Mouse (Mus musculus): ENCODE data around the gene Laptm4a. TPM values are rescaled to one million over a fixed set of nuclear protein-coding genes. Genes with fewer than 3 reads are reported as not detected.
A peak's percentile ranks its signal among the peaks of the same experiment; 100 is the strongest.

The Laptm4a gene
- polyA plus RNA-seq, 1 experiment from 2014 or later = 129 TPM

GRCm38 (mm10) chr12:8884426-8885145 is 36.9 kb upstream of the Laptm4a start:
- Histone ChIP-seq H3K4me2 (no peak overlapping the region), H3K9me3 (ENCODE audit: control insufficient read depth, low read length) (no peaks in the 10 kb centered on the region), H3K27me3 (replicated peaks; ENCODE audit: control insufficient read depth, insufficient read depth, low read length) (0 out of 2 replicates have a peak, but pooled peaks cover 2% of the 10 kb centered on the region), H3K4me3 (ENCODE audit: low read depth, low read length) (no peak overlapping the region), H3K4me1 (replicated peaks; ENCODE audit: control insufficient read depth, insufficient read depth, low read length) (no peaks in the 10 kb centered on the region), H3K36me3 (ENCODE audit: control insufficient read depth, insufficient read depth, low read length) (no peaks in the 10 kb centered on the region), H3K9ac (ENCODE audit: low read depth, low read length) (no peak overlapping the region), H3K27ac (ENCODE audit: low read depth, low read length) (no peak overlapping the region)
- DNase-seq (ENCODE audit: low spot score) (no peak), ATAC-seq (replicated peaks; ENCODE audit: low FRiP score) (no peak)
- WGBS = 31% methylated on average over 13 of the region's 13 CpGs

- Histone ChIP-seq H3K4me2 (no peak overlapping the region), H3K4me1 (replicated peaks; ENCODE audit: control insufficient read depth, insufficient read depth, low read length) (no peaks in the 10 kb centered on the region), H3K27ac (ENCODE audit: low read depth, low read length) (no peak overlapping the region), H3K4me3 (ENCODE audit: low read depth, low read length) (no peak overlapping the region), H3K27me3 (replicated peaks; ENCODE audit: control insufficient read depth, insufficient read depth, low read length) (0 out of 2 replicates have a peak, but pooled peaks cover 2% of the 10 kb centered on the region), H3K36me3 (ENCODE audit: control insufficient read depth, insufficient read depth, low read length) (no peaks in the 10 kb centered on the region), H3K9ac (ENCODE audit: low read depth, low read length) (no peak overlapping the region), H3K9me3 (ENCODE audit: control insufficient read depth, low read length) (no peaks in the 10 kb centered on the region)
- DNase-seq (ENCODE audit: low spot score) (no peak), ATAC-seq (replicated peaks; ENCODE audit: low FRiP score) (no peak)
- 8% methylated on average over 4 of the region's 4 CpGs for WGBS
Measured at GRCm38 (mm10) chr12:8885146-8885543, 36.3 kb upstream of the Laptm4a start.

GRCm38 (mm10) chr12:8885950-8886349 is 35.5 kb upstream of the Laptm4a start:
- no peaks in the 10 kb centered on the region for H3K36me3 ChIP-seq (ENCODE audit: control insufficient read depth, insufficient read depth, low read length)
- H3K27me3 ChIP-seq (replicated peaks; ENCODE audit: control insufficient read depth, insufficient read depth, low read length) = 0 out of 2 replicates have a peak, but pooled peaks cover 2% of the 10 kb centered on the region
- no peaks in the 10 kb centered on the region for H3K4me1 ChIP-seq (replicated peaks; ENCODE audit: control insufficient read depth, insufficient read depth, low read length)
- no peak overlapping the region for H3K4me3 ChIP-seq (ENCODE audit: low read depth, low read length)
- no peak for ATAC-seq (replicated peaks; ENCODE audit: low FRiP score)
- H3K27ac ChIP-seq (ENCODE audit: low read depth, low read length) = no peak overlapping the region
- DNase-seq (ENCODE audit: low spot score) = no peak
- WGBS = 61% methylated on average over 3 of the region's 3 CpGs
- no peak overlapping the region for H3K4me2 ChIP-seq
- no peak overlapping the region for H3K9ac ChIP-seq (ENCODE audit: low read depth, low read length)
- H3K9me3 ChIP-seq (ENCODE audit: control insufficient read depth, low read length) = no peaks in the 10 kb centered on the region

GRCm38 (mm10) chr12:8888445-8888844 is 33.0 kb upstream of the Laptm4a start:
- H3K9ac ChIP-seq (ENCODE audit: low read depth, low read length) = no peak overlapping the region
- no peaks in the 10 kb centered on the region for H3K36me3 ChIP-seq (ENCODE audit: control insufficient read depth, insufficient read depth, low read length)
- H3K4me3 ChIP-seq (ENCODE audit: low read depth, low read length) = no peak overlapping the region
- H3K9me3 ChIP-seq (ENCODE audit: control insufficient read depth, low read length) = no peaks in the 10 kb centered on the region
- no peaks in the 10 kb centered on the region for H3K4me1 ChIP-seq (replicated peaks; ENCODE audit: control insufficient read depth, insufficient read depth, low read length)
- no peak overlapping the region for H3K4me2 ChIP-seq
- H3K27ac ChIP-seq (ENCODE audit: low read depth, low read length) = no peak overlapping the region
- WGBS = 52% methylated on average over 7 of the region's 7 CpGs
- 0 out of 2 replicates have a peak, but pooled peaks cover 2% of the 10 kb centered on the region for H3K27me3 ChIP-seq (replicated peaks; ENCODE audit: control insufficient read depth, insufficient read depth, low read length)
- no peak for ATAC-seq (replicated peaks; ENCODE audit: low FRiP score)
- no peak for DNase-seq (ENCODE audit: low spot score)

- WGBS = 19% methylated on average over 10 of the region's 10 CpGs
Measured at GRCm38 (mm10) chr12:8889117-8889665, 32.3 kb upstream of the Laptm4a start.

GRCm38 (mm10) chr12:8892876-8893532 is 28.5 kb upstream of the Laptm4a start:
- H3K4me1 ChIP-seq (replicated peaks; ENCODE audit: control insufficient read depth, insufficient read depth, low read length) = no peaks in the 10 kb centered on the region
- H3K36me3 ChIP-seq (ENCODE audit: control insufficient read depth, insufficient read depth, low read length) = no peaks in the 10 kb centered on the region
- ATAC-seq (replicated peaks; ENCODE audit: low FRiP score) = no peak
- H3K4me2 ChIP-seq = peak overlapping the region; percentile 10; the same call in 1 of the 2 replicates
- no peaks in the 10 kb centered on the region for H3K9me3 ChIP-seq (ENCODE audit: control insufficient read depth, low read length)
- no peak for DNase-seq (ENCODE audit: low spot score)
- H3K9ac ChIP-seq (ENCODE audit: low read depth, low read length) = no peak overlapping the region
- no peak overlapping the region for H3K27ac ChIP-seq (ENCODE audit: low read depth, low read length)
- H3K4me3 ChIP-seq (ENCODE audit: low read depth, low read length) = no peak overlapping the region
- WGBS = 31% methylated on average over 17 of the region's 21 CpGs
- no peaks in the 10 kb centered on the region for H3K27me3 ChIP-seq (replicated peaks; ENCODE audit: control insufficient read depth, insufficient read depth, low read length)

More at GRCm38 (mm10) chr12:8889117-8889665, 32.3 kb upstream of the Laptm4a start:
- Histone ChIP-seq H3K27ac (ENCODE audit: low read depth, low read length) (no peak overlapping the region), H3K4me2 (no peak overlapping the region), H3K36me3 (ENCODE audit: control insufficient read depth, insufficient read depth, low read length) (no peaks in the 10 kb centered on the region), H3K9ac (ENCODE audit: low read depth, low read length) (no peak overlapping the region), H3K4me1 (replicated peaks; ENCODE audit: control insufficient read depth, insufficient read depth, low read length) (no peaks in the 10 kb centered on the region), H3K4me3 (ENCODE audit: low read depth, low read length) (no peak overlapping the region), H3K27me3 (replicated peaks; ENCODE audit: control insufficient read depth, insufficient read depth, low read length) (no peaks in the 10 kb centered on the region), H3K9me3 (ENCODE audit: control insufficient read depth, low read length) (no peaks in the 10 kb centered on the region)
- peak; percentile 47 for DNase-seq (ENCODE audit: low spot score)
- no peak for ATAC-seq (replicated peaks; ENCODE audit: low FRiP score)

GRCm38 (mm10) chr12:8897140-8897539 is 24.3 kb upstream of the Laptm4a start:
- WGBS = 60% methylated on average over 7 of the region's 7 CpGs
- H3K4me2 ChIP-seq = no peak overlapping the region
- H3K9ac ChIP-seq (ENCODE audit: low read depth, low read length) = no peak overlapping the region
- no peaks in the 10 kb centered on the region for H3K27me3 ChIP-seq (replicated peaks; ENCODE audit: control insufficient read depth, insufficient read depth, low read length)
- DNase-seq (ENCODE audit: low spot score) (no peak), ATAC-seq (replicated peaks; ENCODE audit: low FRiP score) (no peak)
- no peaks in the 10 kb centered on the region for H3K9me3 ChIP-seq (ENCODE audit: control insufficient read depth, low read length)
- no peaks in the 10 kb centered on the region for H3K36me3 ChIP-seq (ENCODE audit: control insufficient read depth, insufficient read depth, low read length)
- H3K27ac ChIP-seq (ENCODE audit: low read depth, low read length) = no peak overlapping the region
- H3K4me3 ChIP-seq (ENCODE audit: low read depth, low read length) = no peak overlapping the region
- H3K4me1 ChIP-seq (replicated peaks; ENCODE audit: control insufficient read depth, insufficient read depth, low read length) = peaks cover 10% of the 10 kb centered on the region

- H3K27ac ChIP-seq (ENCODE audit: low read depth, low read length) = no peak overlapping the region
- H3K27me3 ChIP-seq (replicated peaks; ENCODE audit: control insufficient read depth, insufficient read depth, low read length) = no peaks in the 10 kb centered on the region
- no peaks in the 10 kb centered on the region for H3K9me3 ChIP-seq (ENCODE audit: control insufficient read depth, low read length)
- H3K36me3 ChIP-seq (ENCODE audit: control insufficient read depth, insufficient read depth, low read length) = no peaks in the 10 kb centered on the region
- no peak for DNase-seq (ENCODE audit: low spot score)
- H3K9ac ChIP-seq (ENCODE audit: low read depth, low read length) = no peak overlapping the region
- H3K4me1 ChIP-seq (replicated peaks; ENCODE audit: control insufficient read depth, insufficient read depth, low read length) = peaks cover 10% of the 10 kb centered on the region
- no peak overlapping the region for H3K4me3 ChIP-seq (ENCODE audit: low read depth, low read length)
- WGBS = 75% methylated on average over 19 of the region's 19 CpGs
- H3K4me2 ChIP-seq = no peak overlapping the region
- ATAC-seq (replicated peaks; ENCODE audit: low FRiP score) = no peak
Measured at GRCm38 (mm10) chr12:8898879-8899785, 22.3 kb upstream of the Laptm4a start.
